Mouse (Mus musculus): Measurements from ENCODE around the gene Fam92a. TPM values are rescaled to one million over a fixed set of nuclear protein-coding genes. Genes with fewer than 3 reads are reported as not detected.

Gene Fam92a
- 7.4 and 10.5 TPM in 2 replicates for polyA plus RNA-seq (2012; ENCODE audit: low replicate concordance)

GRCm38 (mm10) chr4:12171318-12172091 is at the start of gene Fam92a:
Gene Fam92a (minus strand): TSS chr4:12172015.

GRCm38 (mm10) chr4:12140141-12140567 is 31.7 kb downstream of the Fam92a start, which contains the start of gene Rbm12b1:
Gene Rbm12b1 (plus strand): TSS chr4:12140264.

Other genes starting within 250 kb of the Fam92a start
- not detected in 2 replicates for gene Gm10604, start 190.8 kb downstream of the Fam92a start, polyA plus RNA-seq (2012; ENCODE audit: low replicate concordance)
- gene Rbm12b2, start 82.6 kb downstream of the Fam92a start, polyA plus RNA-seq (2012; ENCODE audit: low replicate concordance), result 0.17 and 1.6 TPM in 2 replicates
- 1.1 and 13.8 TPM in 2 replicates for gene Rbm12b1, start 31.8 kb downstream of the Fam92a start, polyA plus RNA-seq (2012; ENCODE audit: low replicate concordance)